Mouse (Mus musculus): ENCODE measurements around the gene Rimkla. TPM values are rescaled to one million over a fixed set of nuclear protein-coding genes. Genes with fewer than 3 reads are reported as not detected.
"Not testable (repeated sequence)": the region's sequence is repeated elsewhere in the genome, so short reads cannot be mapped to it uniquely, and the experiment has no call there.

The Rimkla gene
- polyA plus RNA-seq (2012; rRNA removed) (0.79 and 1.1 TPM in 2 replicates), polyA plus RNA-seq (2014; fragmentation: Nextera tagmentation; extraction: Ambion mirVana) (0.62 and 0.75 TPM in 2 replicates)

DNA sequence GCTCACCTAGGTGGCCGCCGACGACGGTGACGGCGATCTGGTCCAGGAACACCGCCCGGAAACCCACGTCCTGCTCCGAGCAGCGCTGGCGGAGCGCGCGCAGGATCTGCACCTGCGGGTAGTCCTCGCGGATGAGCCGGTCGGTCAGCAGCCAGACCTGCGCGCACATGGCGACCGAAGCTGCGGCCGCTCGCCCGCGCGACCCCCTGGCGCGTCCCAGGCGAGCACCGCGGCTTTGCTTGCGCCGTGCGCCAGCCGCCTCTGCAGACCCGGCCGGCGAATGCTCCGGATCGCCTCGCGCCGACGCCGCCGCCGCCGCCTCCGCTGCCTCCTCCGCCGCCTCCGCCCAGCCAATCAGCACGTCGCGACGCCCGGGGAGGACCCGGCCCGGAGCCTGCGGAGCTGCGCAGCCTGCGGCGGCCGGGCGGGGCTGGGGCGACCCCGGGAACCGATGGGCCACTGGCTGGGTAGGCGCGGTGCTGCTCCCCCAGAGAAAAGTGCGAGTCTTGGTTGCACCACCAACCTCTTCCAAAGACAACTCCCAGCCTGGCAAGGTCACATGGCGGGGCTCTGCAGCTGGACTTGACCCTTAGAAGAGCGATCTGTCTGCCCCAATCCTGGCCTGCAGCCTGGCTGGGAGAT, at the start of gene Rimkla:
Gene Rimkla (minus strand): TSS at position 338 of the 642 bp plus-strand sequence.
- peak within 1 kb of the TSS; percentile 88 for H3K4me2 ChIP-seq (replicated peaks; ENCODE audit: low read depth, low read length, severe bottlenecking)
- H3K9me3 ChIP-seq (ENCODE audit: control insufficient read depth, low read length), result peaks cover 4% of the 10 kb centered on the region; the same call in 1 of the 2 replicates
- no peak within 1 kb of the TSS for H3K27ac ChIP-seq (replicated peaks; ENCODE audit: low read depth, low read length)
- no peak for TF ChIP-seq POLR2A (IDR thresholded peaks at IDR 0.05; ENCODE audit: borderline replicate concordance, extremely low read depth, insufficient read depth, insufficient read length)
- H3K27me3 ChIP-seq (ENCODE audit: control insufficient read depth, insufficient read depth, low read length), result peaks cover 27% of the 10 kb centered on the region; the same call in 1 of the 2 replicates
- H3K4me1 ChIP-seq (ENCODE audit: control insufficient read depth, insufficient read depth, low read length), result no peaks in the 10 kb centered on the region
- peak within 1 kb of the TSS; percentile 58 for H3K4me3 ChIP-seq (replicated peaks; ENCODE audit: low read length)
- no peaks in the 10 kb centered on the region for H3K36me3 ChIP-seq (ENCODE audit: control insufficient read depth, insufficient read depth, low read length)
- ATAC-seq (ENCODE audit: low FRiP score, low read depth) (peak; percentile 89), DNase-seq (ENCODE audit: low spot score) (peak; percentile 34)
- peak within 1 kb of the TSS; percentile 44 for H3K9ac ChIP-seq (ENCODE audit: low read depth, low read length, severe bottlenecking)
- under 1% methylated on average over 53 of the region's 77 CpGs for WGBS

DNA sequence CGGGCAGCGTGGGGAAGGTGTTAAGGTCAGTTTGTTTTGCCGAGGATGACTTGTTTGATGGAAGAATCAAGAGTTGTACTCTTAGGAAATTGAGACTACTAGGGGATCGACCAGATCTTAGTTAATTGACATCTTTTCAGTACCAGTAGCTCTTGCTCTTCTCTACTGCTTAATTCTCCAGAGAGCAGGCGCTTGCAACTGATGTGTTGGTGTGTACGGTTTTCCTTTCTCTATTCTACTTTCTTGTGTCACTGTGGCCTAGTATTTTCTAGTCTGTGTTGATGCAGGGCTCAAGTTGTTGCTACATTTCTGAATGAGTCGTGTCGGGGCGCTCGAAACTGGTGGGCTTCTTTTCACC, 48.1 kb upstream of the Rimkla start:
- H3K9me3 ChIP-seq (ENCODE audit: control insufficient read depth, low read length), result no peaks in the 10 kb centered on the region
- WGBS, result 6% methylated on average over 10 of the region's 10 CpGs
- H3K27me3 ChIP-seq (ENCODE audit: control insufficient read depth, insufficient read depth, low read length), result no peaks in the 10 kb centered on the region
- ATAC-seq (ENCODE audit: low FRiP score, low read depth) (no peak), DNase-seq (ENCODE audit: low spot score) (peak; percentile 8)
- peak overlapping the region; percentile 94 for H3K4me3 ChIP-seq (replicated peaks; ENCODE audit: low read length)
- TF ChIP-seq POLR2A (IDR thresholded peaks at IDR 0.05; ENCODE audit: borderline replicate concordance, extremely low read depth, insufficient read depth, insufficient read length), result no peak
- H3K4me1 ChIP-seq (ENCODE audit: control insufficient read depth, insufficient read depth, low read length), result peaks cover 13% of the 10 kb centered on the region
- no peaks in the 10 kb centered on the region for H3K36me3 ChIP-seq (ENCODE audit: control insufficient read depth, insufficient read depth, low read length)
- peak overlapping the region; percentile 64 for H3K4me2 ChIP-seq (replicated peaks; ENCODE audit: low read depth, low read length, severe bottlenecking)
- peak overlapping the region; percentile 98 for H3K27ac ChIP-seq (replicated peaks; ENCODE audit: low read depth, low read length)
- peak overlapping the region; percentile 97 for H3K9ac ChIP-seq (ENCODE audit: low read depth, low read length, severe bottlenecking)

GRCm38 (mm10) chr4:119539836-119540532, 47.6 kb upstream of the Rimkla start:
- Histone ChIP-seq H3K27me3 (ENCODE audit: control insufficient read depth, insufficient read depth, low read length) (no peaks in the 10 kb centered on the region), H3K9ac (ENCODE audit: low read depth, low read length, severe bottlenecking) (peak overlapping the region; percentile 97), H3K36me3 (ENCODE audit: control insufficient read depth, insufficient read depth, low read length) (no peaks in the 10 kb centered on the region), H3K27ac (replicated peaks; ENCODE audit: low read depth, low read length) (peak overlapping the region; percentile 98), H3K4me3 (replicated peaks; ENCODE audit: low read length) (peak overlapping the region; percentile 94), H3K9me3 (ENCODE audit: control insufficient read depth, low read length) (no peaks in the 10 kb centered on the region), H3K4me2 (replicated peaks; ENCODE audit: low read depth, low read length, severe bottlenecking) (peak overlapping the region; percentile 64), H3K4me1 (ENCODE audit: control insufficient read depth, insufficient read depth, low read length) (peaks cover 13% of the 10 kb centered on the region)
- TF ChIP-seq POLR2A (IDR thresholded peaks at IDR 0.05; ENCODE audit: borderline replicate concordance, extremely low read depth, insufficient read depth, insufficient read length), result 0 out of 2 replicates have a peak, but pooled peaks have one; percentile 25
- ATAC-seq (ENCODE audit: low FRiP score, low read depth) (peak; percentile 85), DNase-seq (ENCODE audit: low spot score) (peak; percentile 40)
- 5% methylated on average over 29 of the region's 76 CpGs for WGBS

GRCm38 (mm10) chr4:119539031-119539824, 46.8 kb upstream of the Rimkla start, which contains the start of gene Frg2f1:
TSS of gene Frg2f1 (minus strand) at chr4:119539529.
- H3K36me3 ChIP-seq (ENCODE audit: control insufficient read depth, insufficient read depth, low read length), result no peaks in the 10 kb centered on the region
- H3K4me2 ChIP-seq (replicated peaks; ENCODE audit: low read depth, low read length, severe bottlenecking), result peak within 1 kb of the TSS; percentile 64
- no peak; the same call in 1 of the 2 replicates for TF ChIP-seq POLR2A (IDR thresholded peaks at IDR 0.05; ENCODE audit: borderline replicate concordance, extremely low read depth, insufficient read depth, insufficient read length)
- peak within 1 kb of the TSS; percentile 94 for H3K4me3 ChIP-seq (replicated peaks; ENCODE audit: low read length)
- WGBS, result 1% methylated on average over 30 of the region's 85 CpGs
- H3K4me1 ChIP-seq (ENCODE audit: control insufficient read depth, insufficient read depth, low read length), result peaks cover 13% of the 10 kb centered on the region
- peak within 1 kb of the TSS; percentile 98 for H3K27ac ChIP-seq (replicated peaks; ENCODE audit: low read depth, low read length)
- ATAC-seq (ENCODE audit: low FRiP score, low read depth) (peak; percentile 96), DNase-seq (ENCODE audit: low spot score) (peak; percentile 94)
- peak within 1 kb of the TSS; percentile 97 for H3K9ac ChIP-seq (ENCODE audit: low read depth, low read length, severe bottlenecking)
- H3K27me3 ChIP-seq (ENCODE audit: control insufficient read depth, insufficient read depth, low read length), result no peaks in the 10 kb centered on the region
- no peaks in the 10 kb centered on the region for H3K9me3 ChIP-seq (ENCODE audit: control insufficient read depth, low read length)

- no peak for TF ChIP-seq POLR2A (IDR thresholded peaks at IDR 0.05; ENCODE audit: borderline replicate concordance, extremely low read depth, insufficient read depth, insufficient read length)
- Histone ChIP-seq H3K4me3 (replicated peaks; ENCODE audit: low read length) (no peak overlapping the region), H3K27ac (replicated peaks; ENCODE audit: low read depth, low read length) (no peak overlapping the region), H3K27me3 (ENCODE audit: control insufficient read depth, insufficient read depth, low read length) (no peaks in the 10 kb centered on the region), H3K4me1 (ENCODE audit: control insufficient read depth, insufficient read depth, low read length) (peaks cover 13% of the 10 kb centered on the region), H3K4me2 (replicated peaks; ENCODE audit: low read depth, low read length, severe bottlenecking) (no peak overlapping the region), H3K36me3 (ENCODE audit: control insufficient read depth, insufficient read depth, low read length) (no peaks in the 10 kb centered on the region), H3K9ac (ENCODE audit: low read depth, low read length, severe bottlenecking) (no peak overlapping the region), H3K9me3 (ENCODE audit: control insufficient read depth, low read length) (no peaks in the 10 kb centered on the region)
- 65% methylated on average over 4 of the region's 4 CpGs for WGBS
- ATAC-seq (ENCODE audit: low FRiP score, low read depth), result no peak
- no peak for DNase-seq (ENCODE audit: low spot score)
Measured at GRCm38 (mm10) chr4:119537436-119537835, 45.0 kb upstream of the Rimkla start.

DNA sequence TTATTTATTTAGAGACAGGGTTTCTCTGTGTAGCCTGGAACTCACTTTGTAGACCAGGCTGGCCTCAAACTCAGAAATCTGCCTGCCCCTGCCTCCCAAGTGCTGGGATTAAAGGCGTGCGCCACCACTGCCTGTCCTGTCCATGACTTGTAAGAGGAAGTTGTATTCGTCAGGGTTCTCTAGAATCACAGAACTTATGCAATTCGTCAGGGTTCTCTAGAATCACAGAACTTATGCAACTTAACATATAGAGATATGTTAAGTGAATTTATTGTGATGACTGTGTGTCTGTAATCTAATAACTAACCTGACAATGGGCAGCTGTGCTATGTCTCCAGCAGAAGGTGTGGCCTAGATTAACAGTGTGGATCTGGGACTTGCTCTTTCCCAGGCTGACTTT, 44.2 kb upstream of the Rimkla start, which contains the start of gene Foxj3:
Gene Foxj3 (plus strand): TSS at position 390 of the 400 bp plus-strand sequence.
- H3K9ac ChIP-seq (ENCODE audit: low read depth, low read length, severe bottlenecking); H3K27me3 ChIP-seq (ENCODE audit: control insufficient read depth, insufficient read depth, low read length); H3K4me3 ChIP-seq (replicated peaks; ENCODE audit: low read length); H3K4me2 ChIP-seq (replicated peaks; ENCODE audit: low read depth, low read length, severe bottlenecking); H3K27ac ChIP-seq (replicated peaks; ENCODE audit: low read depth, low read length); DNase-seq (ENCODE audit: low spot score); H3K36me3 ChIP-seq (ENCODE audit: control insufficient read depth, insufficient read depth, low read length); H3K9me3 ChIP-seq (ENCODE audit: control insufficient read depth, low read length); ATAC-seq (ENCODE audit: low FRiP score, low read depth): not testable (repeated sequence)
- H3K4me1 ChIP-seq (ENCODE audit: control insufficient read depth, insufficient read depth, low read length), result peaks cover 13% of the 10 kb centered on the region
- 87% methylated on average over 4 of the region's 4 CpGs for WGBS
